Mouse (Mus musculus) c-Kit-positive CD71-negative TER-119-negative erythroid progenitor cells, embryonic 14.5 days (primary cell): ENCODE measurements around the gene Fam57b.

Experiments used
- DNase-seq: peaks from one replicate; pipeline ENCODE4 v3.0.0-alpha.2; 2013; ENCODE audit warnings: low read depth

Fam57b gene

DNA sequence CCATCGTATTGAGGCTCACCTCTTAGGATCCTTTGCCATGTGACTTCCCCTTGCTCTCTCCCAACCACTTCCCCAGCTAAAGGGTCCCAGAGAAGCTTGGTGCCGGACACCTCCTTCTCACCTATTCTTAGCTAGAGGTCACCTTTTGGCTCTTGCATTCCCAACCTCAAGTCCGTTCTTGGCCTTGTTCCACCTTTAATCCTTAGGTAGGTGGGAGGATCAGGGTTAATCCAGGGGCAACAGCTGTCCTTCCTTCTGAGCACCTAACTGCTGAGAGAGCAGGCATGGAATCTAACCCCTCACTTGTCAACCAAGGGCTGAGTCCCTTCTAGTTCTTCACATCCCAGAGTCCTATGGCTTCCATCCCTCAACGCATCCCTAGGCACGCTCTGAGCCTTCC is 28.5 kb downstream of the Fam57b start:
- DNase-seq: no peak

DNA sequence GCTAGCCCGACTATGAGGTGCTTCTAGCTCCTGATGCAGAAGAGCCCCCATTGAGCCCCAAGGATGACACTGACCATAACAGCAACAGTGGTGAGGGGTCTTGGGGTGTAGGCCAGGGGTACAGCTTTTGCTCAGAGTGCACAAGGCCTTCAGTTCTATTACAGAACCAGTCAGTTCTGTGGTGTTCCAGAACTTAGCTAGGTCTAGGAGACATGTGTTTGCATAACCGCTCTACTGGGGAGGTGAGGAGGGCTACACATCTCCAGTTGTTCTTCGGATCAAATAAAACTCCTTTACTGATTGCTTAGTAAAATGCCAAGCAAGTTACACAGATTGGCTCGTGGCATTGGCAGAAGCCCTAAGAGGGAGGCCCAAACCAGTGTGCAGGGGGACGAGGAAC is 34.1 kb downstream of the Fam57b start, which contains the start of gene 4930451I11Rik:
Gene 4930451I11Rik, minus strand, starts transcription at position 101 of the 400 bp plus-strand sequence.
- no peak for DNase-seq

DNA sequence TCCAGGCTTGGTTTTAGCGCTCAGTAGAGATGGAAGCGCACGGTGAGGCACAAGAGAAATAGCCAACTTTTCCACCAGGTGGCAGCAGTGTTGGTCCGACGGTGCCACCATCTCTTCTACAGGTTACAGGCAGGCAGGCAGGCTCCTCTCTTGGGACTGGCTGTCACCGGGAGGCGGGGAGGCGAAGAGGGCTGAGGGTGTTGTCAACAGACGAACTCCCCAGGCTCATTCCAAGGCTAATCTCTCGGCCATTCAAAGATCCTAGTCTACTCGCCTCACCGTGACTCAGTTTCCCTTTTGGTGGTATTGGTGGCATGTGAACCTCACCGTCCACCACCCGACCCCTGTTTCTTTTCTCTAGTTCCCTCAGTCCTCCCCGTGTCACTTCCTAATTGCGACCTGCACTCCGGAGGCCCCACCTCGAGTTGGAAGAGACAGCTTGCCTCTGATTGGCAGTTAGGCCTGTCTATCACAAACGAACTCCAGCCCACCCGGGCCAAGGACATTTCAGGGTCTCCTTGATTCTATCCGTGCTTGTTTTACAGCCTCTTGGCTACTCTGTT is 34.6 kb downstream of the Fam57b start:
- peak; percentile 70 for DNase-seq

DNA sequence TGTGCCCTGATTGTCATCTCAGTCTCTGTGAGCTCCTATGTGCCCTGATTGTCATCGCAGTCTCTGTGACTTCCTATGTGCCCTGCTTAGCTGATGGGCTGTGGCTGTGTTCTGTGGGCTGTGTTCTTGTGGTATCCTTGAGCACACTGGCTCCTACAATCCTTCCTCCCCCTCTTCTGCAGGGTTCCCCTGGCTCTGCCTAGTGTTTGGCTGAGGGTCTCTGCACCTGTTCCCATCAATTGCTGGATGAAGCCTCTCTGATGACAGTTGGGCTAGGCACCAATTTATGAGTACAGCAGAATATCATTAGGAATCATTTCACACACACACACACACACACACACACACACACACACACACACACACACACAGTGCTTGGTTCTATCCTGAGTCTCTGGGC is 35.8 kb downstream of the Fam57b start:
- DNase-seq: no peak

DNA sequence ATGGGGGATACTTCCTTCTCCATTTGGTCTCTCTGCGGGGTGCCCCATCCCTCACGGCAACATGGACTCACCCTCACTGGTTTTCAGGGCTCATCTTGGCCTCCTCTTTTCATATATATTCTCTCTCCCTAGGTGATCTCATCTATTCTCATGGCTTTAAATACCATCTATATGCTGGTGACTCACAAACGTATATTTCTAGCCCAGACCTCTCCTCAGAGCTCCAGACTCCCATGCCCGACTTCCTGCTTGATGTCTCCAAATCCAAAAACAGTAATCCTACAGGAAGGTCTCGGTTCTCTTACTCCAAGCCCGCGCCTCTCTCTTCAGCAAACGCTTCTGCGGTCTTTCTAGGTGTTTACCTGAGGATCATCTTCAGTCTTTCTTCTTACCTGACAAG is 45.8 kb downstream of the Fam57b start:
- DNase-seq: no peak

DNA sequence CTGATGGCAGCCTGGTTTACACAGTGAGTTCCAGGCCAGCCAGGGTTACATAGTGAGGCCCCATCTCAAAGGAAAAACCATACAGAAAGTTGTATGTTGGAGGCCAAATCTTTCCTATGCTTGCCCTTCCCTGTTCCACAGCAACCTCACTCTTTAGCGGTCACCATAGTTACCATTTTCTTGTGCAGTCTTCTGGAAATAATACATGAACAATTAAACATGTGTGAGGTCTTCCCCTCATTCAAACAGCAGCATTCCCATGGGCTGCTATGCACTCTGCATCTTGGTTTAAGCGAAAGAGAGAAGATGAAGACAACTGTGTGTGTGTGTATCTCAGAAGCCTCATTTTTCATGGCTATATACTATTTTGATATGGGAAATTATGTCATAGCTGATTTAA is 48.0 kb downstream of the Fam57b start:
- DNase-seq: no peak

DNA sequence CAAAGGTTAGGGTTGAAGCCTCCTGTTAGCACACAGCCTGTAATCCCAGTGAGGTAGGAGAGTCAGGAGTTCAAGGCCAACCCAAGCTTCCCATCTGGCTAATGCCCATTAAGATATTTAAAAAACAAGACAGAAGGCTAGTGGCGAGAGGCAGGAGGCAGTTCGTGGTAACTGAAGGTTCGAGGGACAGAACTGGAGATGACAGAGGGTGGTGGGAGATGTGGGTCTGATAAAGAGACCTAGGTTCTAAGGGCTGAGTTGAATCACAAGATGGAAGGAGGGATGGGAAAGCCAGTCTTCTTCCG is 49.6 kb downstream of the Fam57b start, which contains the start of gene Doc2a:
Gene Doc2a, plus strand, starts transcription at position 301 of the 305 bp plus-strand sequence.
- no peak for DNase-seq

DNA sequence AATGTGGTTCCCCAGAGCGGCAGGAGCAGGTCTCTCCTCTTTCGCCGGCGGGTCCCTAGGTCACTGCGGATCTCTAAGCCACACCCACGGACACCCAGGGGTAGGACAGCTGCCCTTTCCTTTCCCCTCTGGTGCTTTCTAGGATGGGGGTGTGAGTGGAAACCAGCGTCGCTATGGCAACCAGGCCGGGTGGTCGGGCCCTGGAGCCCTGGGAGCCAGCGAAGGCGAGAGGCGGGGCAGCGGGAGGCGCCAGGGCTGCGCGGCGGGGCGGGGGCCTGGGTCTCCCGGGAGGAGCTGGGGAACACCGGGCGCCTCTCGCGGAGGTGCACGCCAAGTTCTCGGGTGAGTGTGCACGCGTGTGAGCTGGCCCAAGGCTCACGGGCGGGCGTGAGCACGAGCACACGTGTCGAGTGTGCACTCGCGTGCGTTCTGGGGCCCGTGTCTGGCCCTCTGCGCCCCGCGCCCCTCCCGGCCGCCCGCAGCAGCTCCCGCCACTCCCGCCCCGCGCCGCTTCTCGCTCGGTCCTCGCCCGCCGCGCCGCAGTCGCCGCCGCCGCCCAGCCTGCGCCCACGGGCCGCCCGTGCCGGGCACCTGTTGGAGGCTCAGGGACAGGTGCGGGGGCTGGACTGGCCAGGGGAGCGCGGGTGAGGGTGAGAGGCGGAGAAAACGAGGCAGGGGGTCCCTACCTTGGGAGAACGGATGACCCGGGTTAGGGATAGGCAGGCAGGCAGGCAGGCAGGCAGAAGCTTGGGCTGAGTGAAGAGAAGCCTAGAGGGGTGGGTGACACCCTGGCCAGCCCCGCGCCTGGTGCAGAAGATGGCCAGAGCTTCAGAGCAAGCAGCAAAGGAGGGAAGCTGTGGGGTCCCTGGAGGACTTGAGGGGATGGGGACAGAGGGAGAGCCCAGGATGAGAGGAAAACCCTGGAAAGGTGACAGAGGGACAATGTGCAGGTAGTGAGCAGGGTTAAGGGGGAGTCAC is 50.2 kb downstream of the Fam57b start:
- DNase-seq: no peak

DNA sequence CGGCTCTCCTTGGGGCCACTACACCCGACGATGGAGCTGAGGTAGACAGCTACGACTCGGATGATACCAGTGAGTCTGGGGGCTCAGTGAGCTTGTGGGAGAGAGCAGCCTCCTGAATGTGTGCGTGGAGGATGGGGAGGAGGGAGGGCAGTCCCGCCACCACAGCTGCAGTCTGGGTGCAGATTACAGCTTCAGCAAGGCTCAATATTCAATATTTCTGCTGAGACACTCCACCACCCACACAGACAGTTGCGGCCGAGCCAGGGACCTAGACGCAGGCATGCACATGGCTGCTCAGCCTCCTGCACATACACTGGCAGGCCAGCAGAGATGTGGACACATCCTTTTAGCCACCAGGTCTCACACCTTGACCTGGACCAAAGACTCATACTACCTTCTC is 51.3 kb downstream of the Fam57b start:
- DNase-seq: no peak

DNA sequence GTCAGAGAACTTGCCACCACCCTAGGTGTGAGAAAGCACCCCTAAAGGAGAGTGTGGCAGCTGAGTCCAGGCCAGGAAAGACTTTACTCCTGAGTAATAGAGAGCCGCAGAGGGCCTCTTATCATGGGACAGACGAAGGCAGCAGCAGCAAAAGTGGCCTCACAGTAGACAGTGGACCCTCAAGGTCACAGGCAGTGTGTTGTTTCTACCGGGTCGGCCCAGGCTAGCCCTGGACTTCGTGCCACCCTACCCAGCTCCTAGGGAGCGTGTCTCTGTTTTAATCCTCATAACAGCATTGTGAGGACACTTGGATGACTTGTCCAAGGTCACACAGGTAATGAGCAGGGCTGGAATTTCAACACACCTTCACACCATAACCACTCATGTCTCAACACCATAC is 52.7 kb downstream of the Fam57b start:
- DNase-seq: no peak

DNA sequence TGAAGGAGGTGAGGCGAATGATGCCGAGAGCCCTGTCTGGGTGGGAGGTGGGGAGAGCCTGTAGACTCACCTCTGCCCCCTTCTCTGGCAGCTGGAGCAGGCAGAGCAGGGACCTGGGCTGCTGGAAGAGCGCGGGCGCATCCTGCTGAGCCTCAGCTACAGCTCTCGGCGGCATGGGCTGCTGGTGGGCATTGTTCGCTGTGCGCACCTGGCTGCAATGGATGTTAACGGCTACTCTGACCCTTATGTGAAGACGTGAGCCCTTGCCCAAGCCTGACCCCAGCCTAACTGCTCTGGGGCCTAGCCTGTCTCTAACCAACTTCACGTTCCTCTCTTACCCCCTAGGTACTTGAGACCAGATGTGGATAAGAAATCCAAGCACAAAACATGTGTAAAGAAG is 53.7 kb downstream of the Fam57b start:
- no peak for DNase-seq

DNA sequence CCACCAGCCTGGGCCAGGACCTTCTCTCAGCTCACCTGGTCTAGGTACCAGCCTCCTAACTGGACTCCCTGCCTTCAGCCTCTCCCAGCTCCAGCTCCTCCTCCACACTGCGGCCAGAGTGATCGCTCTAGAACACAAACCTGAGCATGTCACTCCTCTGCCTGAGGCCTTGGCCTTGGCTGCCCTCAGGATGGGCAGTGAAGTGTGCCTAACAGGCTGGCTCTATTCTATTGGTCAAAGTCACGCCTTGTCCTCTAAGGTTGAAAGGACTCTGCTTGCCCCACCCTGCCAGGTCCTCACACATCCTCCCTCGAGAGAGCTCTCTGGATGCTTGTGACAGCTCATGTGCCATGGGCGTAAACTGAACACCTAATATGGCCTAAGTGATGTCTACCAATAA is 56.0 kb downstream of the Fam57b start:
- no peak for DNase-seq

DNA sequence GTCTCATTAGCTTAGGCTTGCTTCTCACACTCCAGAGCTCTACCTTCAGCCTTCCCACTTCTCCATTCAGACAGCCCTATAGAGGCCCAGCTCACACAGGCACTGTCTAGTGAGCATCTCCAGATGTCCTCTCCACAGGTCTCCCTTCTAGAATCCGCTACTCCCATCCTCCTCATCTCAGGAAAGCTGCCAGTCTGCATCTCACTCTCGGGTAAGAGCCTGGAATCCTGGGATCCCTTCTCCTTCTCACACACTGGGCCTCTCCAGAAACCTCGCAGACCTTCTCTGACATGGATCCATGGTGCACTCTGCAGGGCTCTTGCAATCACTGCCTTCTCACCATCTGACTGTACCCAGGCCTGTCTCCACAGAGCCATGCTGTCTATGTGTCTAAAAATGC is 58.2 kb downstream of the Fam57b start:
- no peak for DNase-seq

DNA sequence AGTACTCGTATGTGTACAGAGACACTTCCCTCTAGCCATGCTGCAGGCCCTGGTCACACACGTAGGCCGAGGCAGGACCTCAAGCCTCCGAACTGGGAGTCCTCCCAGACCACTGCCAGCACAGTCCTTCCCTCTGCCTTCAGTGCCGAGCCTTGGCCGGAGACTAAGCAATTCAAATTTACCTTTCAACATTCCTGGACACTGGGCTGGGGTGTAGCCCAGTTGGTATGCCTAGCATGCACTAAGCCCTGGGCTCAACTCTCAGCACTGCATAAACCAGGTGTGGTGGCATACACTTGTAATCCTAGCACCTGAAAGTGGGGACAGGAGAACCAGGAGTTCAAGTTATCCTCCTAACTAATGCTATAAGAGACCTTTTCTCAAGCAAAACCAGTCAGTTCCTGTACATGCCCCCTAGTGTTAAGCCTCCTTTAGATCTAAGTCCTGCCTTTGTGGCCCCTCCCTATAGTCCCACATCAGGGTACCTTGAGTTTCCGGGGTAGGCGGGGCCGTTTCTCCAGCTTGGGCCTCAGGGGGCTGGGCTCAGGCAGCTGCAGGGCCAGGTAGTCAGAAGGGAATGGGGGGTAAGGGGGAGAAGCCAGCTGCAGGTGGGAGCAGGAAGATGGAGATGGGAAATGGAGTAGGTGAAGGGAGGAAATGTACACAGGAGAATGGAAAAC is 59.4 kb downstream of the Fam57b start:
- DNase-seq: no peak

DNA sequence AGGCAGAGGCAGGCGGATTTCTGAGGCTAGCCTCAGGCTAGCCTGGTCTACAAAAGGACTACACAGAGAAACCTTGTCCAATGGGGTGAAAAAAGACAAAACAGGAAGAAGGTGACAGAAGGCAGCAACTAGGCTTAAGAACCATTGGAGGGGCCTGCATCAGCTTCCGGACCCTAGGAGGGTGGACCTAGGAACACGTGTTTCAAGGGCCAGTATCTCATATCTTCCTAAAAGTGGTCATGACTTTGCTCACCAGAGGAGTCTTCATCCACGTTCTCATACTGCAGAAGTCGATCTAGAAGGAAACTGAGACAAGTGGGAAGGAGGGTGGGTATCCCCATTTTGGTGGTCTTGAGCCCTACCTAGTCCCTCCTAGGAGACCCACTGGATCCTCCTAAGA is 63.5 kb downstream of the Fam57b start:
- DNase-seq: no peak

DNA sequence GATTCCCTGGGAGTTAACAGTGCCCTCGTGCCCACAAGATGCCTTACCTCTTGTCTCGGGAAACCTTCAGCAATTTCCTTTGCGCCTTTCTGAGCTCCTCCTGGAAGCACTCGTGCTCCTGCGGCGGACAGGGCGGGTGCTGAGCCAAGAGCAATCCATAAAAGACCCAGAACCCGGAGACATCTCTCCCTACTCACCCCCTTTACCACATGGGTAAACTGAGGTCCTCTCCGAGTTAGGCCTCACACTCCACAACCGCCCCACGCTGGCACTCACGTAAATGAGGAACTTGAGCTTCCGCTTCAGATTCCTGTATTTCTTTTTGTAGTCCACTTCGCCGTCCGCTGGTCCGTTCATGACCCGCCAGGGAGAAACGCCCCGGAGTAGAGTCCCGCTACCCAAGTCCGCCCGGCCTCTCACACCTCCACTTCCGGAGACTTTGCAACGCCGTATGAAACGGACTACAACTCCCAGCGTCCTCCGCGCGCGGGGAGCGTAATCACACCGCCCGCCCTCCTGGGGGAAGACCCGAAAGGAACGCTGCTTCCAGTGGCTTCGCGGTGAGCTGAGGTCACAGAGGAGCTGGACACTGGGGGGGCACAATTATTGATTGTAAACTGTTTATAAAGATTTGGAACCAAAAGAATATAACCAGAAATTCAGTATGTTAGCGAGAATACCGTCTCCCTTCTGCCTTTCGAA is 64.1 kb downstream of the Fam57b start, which contains the start of gene Hirip3:
Gene Hirip3, plus strand, starts transcription at position 544 of the 702 bp plus-strand sequence.
- DNase-seq: peak; percentile 89

DNA sequence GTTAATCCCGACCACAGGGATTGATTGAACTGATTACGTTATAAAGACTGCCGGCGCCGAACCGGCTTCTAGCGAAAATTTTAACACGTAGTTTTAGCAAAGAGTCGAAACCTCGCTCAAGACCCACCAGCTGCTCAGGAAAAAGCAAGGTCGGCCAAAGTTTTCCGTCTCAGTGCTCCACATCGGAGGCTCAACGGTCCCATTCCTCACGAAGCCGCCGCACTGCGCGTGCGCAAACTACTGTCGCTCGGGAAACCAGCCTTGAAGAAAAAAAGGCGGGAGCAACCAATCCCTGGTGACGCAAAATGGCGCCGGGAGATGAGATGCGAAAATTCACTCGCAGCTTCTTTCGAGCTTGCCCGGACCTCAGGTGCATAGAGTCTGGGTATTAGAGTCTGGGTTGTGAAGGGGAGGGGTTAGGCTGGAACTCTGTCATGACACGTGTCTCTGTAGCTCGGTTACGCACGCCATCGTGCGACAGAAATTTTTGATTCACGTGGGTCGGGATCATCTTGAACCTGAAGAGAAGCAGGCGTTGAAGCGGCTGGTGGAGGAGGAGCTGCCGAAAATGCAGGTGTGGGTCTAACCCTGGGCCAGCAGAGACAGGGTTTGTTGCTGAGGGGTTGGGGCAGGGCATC is 64.8 kb downstream of the Fam57b start, which contains the start of gene Ino80e:
Gene Ino80e, minus strand, starts transcription at position 231 of the 638 bp plus-strand sequence.
- DNase-seq: peak; percentile 96

DNA sequence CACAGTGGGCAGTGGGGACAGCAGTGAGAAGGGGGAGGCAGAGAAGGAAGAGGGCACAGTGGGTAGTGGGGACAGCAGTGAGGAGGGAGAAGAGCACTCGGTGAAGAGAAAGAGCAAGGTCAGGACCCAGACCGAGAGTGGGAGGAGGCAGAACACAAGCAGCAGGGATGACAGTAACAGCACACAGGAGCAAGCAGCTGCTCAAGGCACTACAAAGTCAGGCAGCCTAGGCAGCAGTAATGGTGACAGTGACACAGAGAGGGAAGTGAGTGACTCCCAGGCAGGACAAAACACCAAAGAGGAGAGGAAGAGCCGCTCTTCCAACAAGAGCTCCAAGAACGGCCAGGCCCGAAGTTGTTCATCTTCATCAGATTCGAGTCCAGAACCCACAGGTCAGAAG is 66.3 kb downstream of the Fam57b start:
- no peak for DNase-seq

DNA sequence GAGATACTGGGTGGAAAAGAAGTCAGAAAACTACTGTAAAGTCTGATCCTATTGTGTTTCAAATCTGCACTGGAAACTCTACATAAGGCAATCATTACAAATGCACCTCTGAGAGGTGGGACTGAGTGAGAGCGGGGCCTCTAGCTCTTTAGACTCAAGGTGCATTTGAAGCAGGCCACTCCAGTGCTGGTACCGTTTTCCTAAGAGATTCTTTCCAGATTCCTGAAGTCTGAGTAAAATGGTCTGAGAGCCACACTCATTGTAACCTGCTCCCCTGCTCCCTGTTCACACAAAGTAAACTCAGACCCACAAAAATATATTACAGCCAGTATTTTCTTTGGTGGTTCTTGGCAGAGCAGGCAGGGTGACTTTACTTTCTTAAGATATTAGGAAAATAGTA is 70.1 kb downstream of the Fam57b start:
- no peak for DNase-seq

DNA sequence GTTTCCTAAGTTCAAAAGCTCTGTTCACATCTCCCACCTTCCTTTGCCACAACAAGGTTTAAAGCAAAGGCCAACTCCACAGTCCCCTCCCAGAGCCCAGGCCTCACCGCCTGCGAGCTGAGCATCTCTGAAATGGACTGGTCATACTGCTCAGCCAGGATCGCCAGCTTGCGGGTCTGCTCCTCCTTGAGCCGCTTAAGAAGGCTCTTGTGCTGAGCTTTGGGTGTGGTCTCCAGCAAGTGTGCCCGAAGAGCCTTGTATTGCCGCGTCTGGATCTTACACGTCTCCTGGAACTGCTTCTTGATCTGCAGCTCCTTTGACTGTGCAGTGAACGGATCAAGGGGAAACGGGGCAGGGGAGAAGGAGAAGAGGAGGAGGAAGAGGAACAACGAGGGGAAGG is 70.5 kb downstream of the Fam57b start:
- DNase-seq: no peak

DNA sequence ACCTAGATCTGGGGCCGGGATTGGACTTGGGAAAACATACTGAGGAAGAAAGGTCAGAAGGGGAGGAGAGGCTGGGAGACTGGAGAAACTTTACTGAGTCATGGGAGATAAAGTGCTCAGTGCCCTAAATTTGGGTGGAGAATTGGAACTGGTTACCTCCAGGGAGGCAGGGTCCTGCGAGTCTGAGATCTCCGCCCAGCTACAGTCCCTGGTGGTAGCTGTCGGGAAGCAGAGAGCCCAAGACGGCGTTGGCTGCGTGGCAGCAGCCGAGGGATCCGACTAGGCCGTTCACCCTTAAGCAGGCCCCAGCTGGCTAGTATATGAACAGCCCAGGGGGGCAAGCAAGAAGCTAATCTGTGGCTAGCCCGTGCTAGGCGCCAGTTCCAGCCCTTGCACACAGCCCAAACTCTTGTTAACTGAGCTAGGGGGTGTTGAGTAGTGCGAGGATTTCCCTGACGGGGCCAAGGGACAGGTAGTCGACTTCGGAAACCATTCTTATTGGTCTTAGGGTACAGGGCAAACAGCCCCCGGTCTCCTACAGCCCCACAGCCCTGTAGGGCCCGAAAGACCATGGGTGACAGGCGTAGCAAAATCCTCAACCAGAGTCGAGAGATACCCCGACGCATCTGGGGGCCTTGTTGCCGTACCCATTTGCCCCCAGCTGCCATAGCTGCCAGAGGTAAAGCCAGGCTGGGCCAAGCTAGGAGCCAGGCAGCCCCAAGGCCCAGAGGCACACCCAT is 72.5 kb downstream of the Fam57b start:
- DNase-seq: no peak
